Mouse (Mus musculus) embryo, embryonic 11 days (tissue): ENCODE results near the gene Ncmap.

ENCODE experiments used
- DNase-seq: peaks from one replicate; pipeline ENCODE4 v3.0.0-alpha.2; 2015

The Ncmap gene

DNA sequence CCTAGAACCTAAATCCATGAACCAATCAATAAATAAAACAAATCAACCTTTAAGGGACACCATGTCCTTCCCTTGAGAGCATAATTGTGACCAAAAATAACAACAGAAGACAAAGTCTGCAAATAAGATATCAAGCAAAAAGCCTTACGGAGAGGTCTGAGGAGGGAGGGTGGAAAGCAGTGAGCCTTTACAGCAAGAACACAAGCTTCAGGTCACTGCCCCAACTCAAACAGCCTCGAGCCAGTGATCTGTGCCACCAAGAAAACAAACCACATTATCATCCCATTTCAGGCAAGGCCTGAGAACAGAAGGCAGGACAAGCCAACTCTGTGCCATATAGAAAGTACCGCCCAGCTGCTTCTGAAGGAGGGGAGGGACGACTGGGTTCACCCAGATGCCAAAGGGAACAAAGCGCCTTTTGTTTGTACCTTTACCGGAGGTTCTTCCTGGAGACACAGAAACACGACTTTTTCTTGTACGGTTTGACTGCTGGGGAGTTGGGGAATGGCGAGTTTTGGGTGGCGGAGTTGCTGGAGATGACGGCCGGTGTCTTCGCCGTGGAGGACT, 60.6 kb downstream of the Ncmap start:
- no peak for DNase-seq

DNA sequence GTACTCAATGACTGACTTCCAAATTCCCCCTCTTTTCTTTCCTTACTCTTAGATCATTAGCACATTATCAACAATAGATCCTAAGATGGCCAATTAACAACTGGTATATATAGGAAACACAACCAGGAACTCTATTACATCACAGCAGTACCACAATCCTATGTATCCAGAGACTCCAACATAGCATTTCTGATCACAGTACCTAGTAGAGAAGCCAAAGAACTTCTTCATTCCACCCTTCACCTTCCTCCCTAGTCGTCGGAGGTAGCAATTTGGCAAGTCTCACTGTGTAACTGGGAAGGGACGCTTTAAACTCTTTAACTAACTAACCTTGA, 62.0 kb downstream of the Ncmap start:
- DNase-seq: no peak

DNA sequence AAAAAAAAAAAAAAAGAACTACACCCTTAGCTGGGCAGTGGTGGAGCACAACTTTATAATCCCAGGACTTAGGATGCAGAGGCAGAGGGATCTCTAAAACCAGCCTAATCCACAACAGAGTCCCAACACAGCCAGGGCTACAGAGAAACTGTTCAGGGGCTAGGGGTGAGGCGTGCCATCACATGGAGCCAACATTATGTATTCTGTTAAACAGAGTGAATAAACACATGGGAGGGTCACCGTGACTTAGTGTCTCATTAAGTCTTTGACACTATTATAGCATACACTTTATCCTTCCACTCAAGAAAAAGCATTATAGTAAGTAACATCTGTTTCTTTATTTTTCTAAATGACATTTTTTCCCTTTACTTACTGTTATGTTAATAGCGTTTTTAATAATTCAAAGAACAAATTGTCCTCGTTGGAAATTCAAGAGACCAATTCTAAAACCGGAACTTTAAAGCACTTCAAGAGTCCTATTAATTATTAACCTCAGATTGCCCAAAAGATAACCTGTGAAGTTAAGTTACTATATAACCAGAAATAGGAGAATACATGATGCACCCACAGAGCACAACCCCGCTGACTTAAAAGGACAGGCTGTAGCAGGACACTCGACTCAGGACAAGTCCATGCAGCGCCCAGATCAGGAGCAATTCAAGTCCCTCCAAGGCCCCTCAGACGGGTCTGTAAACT, 62.6 kb downstream of the Ncmap start:
- no peak for DNase-seq

DNA sequence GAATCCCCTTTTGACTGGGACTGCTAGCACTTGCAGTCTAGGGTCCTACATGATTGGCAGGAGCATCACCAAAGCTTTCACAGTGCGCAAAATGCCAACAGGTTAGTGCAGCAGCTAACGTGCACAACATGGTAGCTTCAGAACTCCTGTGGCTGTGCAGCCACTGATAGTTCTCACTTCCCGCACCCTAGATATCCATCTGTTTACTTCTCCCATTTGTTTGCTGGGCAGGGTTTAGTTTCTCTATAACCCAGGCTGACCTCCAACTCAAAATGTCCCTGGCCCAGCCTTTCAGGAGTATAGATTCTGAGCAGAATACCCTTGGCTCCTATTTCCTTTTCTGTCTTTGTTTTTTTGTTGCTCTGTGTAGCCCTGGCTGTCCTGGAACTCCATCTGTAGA, 71.6 kb downstream of the Ncmap start:
- DNase-seq: no peak

DNA sequence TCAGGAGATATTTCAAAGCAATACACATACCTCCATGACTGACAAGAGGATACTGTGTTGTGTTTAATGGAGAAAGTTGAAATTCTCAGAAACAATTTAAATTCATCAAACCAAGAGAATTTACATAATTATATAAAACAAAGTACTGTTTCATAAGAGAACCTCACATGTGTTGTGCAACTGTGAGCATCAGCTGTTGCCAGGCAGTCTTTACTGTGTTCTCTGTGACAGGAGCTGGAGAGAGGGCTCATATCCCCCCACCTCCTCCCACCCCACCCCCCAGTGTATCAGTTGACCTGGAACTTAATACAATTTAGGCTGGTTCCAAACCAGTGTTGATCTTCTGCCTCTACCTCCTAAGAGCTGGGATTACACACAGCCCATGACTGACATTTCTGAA, 72.0 kb downstream of the Ncmap start:
- DNase-seq: no peak

DNA sequence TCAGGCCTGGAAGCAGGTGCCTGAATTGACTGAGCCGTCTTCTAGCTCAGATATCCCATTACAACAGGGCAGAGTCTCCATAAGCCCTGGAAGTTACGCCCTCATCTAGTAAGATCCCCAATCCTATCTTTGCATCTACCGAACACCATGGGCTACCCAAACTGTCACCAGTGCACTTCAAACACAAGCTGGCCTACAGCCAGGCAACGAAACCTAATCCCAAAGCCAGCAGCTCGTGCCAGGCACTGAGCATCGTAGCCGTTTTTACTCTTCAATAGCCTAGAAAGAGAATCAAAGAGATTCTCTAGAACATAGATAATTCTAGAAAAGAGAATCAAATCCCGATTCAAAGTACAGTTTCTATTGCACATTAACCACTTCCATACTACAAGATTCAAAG, 75.0 kb downstream of the Ncmap start:
- DNase-seq: no peak
